Mouse (Mus musculus) G1E (cell line): ENCODE measurements around the gene Spaca4.

Experiments used
- CTCF ChIP-seq: IDR thresholded peaks from 2 replicates; pipeline ENCODE4 v1.5.1; 2012; ENCODE audit warnings: low read depth, low read length, inconsistent platforms, mixed read lengths
- GATA1 ChIP-seq: IDR thresholded peaks from 2 replicates; pipeline ENCODE4 v1.6.1; 2012; ENCODE audit warnings: borderline replicate concordance, low read length, inconsistent platforms, mixed read lengths

GRCm38 (mm10) chr7:45721234-45721571 lies 4.4 kb downstream of the Spaca4 start:
- TF ChIP-seq GATA1 (no peak), CTCF (no peak)
